In genomic region chrX:164035401-164035800, GRCm38 (mm10) we compare ENCODE assay signal across 23 mouse cellular contexts. TPM values are rescaled to one million over a fixed set of nuclear protein-coding genes. Genes with fewer than 3 reads are reported as not detected.
A peak's percentile ranks its signal among the peaks of the same experiment; 100 is the strongest.
DNase-seq lines count a peak whose midpoint lies in the region; ATAC-seq and TF ChIP-seq lines count a peak whose summit lies in the region.
"Had no signal": no experiment of that assay in that cellular context is flagged by ENCODE, and none has a peak within 500 bp of the region (broad histone marks: within the 10 kb centered on the region; RNA-seq: fewer than 3 reads in every experiment).

No protein-coding gene starts in this region.

- H3K27ac ChIP-seq in kidney, adult 2 months (ENCODE audit: insufficient read depth, low read depth, low read length): peak overlapping the region; percentile 76
- no peak overlapping the region for H3K27ac ChIP-seq in kidney, embryonic 14.5 days (ENCODE audit: low read depth, low read length)
- H3K27ac ChIP-seq in liver, adult 2 months (replicated peaks; ENCODE audit: insufficient read depth, low read depth, low read length): no peak overlapping the region
- no peak overlapping the region for H3K27ac ChIP-seq in liver, postnatal 0 days (ENCODE audit: low read depth)

- DNase-seq in kidney, adult 2 months: peak; percentile 52
- no peak for DNase-seq in kidney, adult 11 months
- DNase-seq in kidney, adult 9 months: peak; percentile 50
- DNase-seq in liver, adult 2 months (ENCODE audit: extremely low read depth, low read depth, low spot score): peak; percentile 63
- no peak for DNase-seq in liver, postnatal 0 days
- DNase-seq: adrenal gland, adult 2 months; adrenal gland, adult 8-10 months; adrenal gland, postnatal 10 days; adrenal gland, postnatal 14 days; adrenal gland, postnatal 25 days; adrenal gland, postnatal 36 days; B cell, adult 2 months; cerebellum, adult 11 months; cerebellum, adult 11-12 months; cerebellum, adult 18-20 months had no signal

- peaks cover 2% of the 10 kb centered on the region; the same call in 1 of the 2 replicates for H3K4me1 ChIP-seq in kidney, adult 2 months (ENCODE audit: control insufficient read depth, insufficient read depth, low read length)
- no peaks in the 10 kb centered on the region for H3K4me1 ChIP-seq in kidney, embryonic 14.5 days (ENCODE audit: control insufficient read depth, insufficient read depth, low read length)
- H3K4me1 ChIP-seq in liver, adult 2 months (ENCODE audit: control insufficient read depth, insufficient read depth, low read length): no peaks in the 10 kb centered on the region
- H3K4me1 ChIP-seq in liver, postnatal 0 days (ENCODE audit: insufficient read depth): no peaks in the 10 kb centered on the region

- no peak for ATAC-seq in kidney, embryonic 14.5 days (ENCODE audit: low FRiP score, low TSS enrichment)
- no peak for ATAC-seq in liver, postnatal 0 days
- ATAC-seq: activated CD4-positive, CD25-positive, alpha-beta regulatory T cell, adult 4 months; CD4-positive, CD25-positive, alpha-beta regulatory T cell, adult 4 months; Patski had no signal

- no peaks in the 10 kb centered on the region for H3K27me3 ChIP-seq in kidney, adult 2 months (replicated peaks; ENCODE audit: control insufficient read depth, insufficient read depth, low read length)
- no peaks in the 10 kb centered on the region for H3K27me3 ChIP-seq in kidney, embryonic 14.5 days (ENCODE audit: control insufficient read depth, insufficient read depth, low read length)
- no peaks in the 10 kb centered on the region for H3K27me3 ChIP-seq in liver, adult 2 months (ENCODE audit: control insufficient read depth, insufficient read depth, low read length)
- H3K27me3 ChIP-seq in liver, postnatal 0 days (ENCODE audit: insufficient read depth, low read length): no peaks in the 10 kb centered on the region
- H3K27me3 ChIP-seq: CH12.LX had no signal

- TF ChIP-seq POLR2A in kidney, adult 2 months (IDR thresholded peaks at IDR 0.05; ENCODE audit: low read depth, low read length): no peak
- TF ChIP-seq POLR2A in liver, adult 2 months (IDR thresholded peaks at IDR 0.05; ENCODE audit: extremely low read depth, insufficient read depth, low read length): no peak

- no peaks in the 10 kb centered on the region for H3K36me3 ChIP-seq in kidney, adult 2 months (ENCODE audit: control insufficient read depth, insufficient read depth, low read length)
- no peaks in the 10 kb centered on the region for H3K36me3 ChIP-seq in kidney, embryonic 14.5 days (ENCODE audit: control insufficient read depth, insufficient read depth, low read length)
- no peaks in the 10 kb centered on the region for H3K36me3 ChIP-seq in liver, adult 2 months (ENCODE audit: control insufficient read depth, insufficient read depth, low read length)
- H3K36me3 ChIP-seq in liver, postnatal 0 days (replicated peaks; ENCODE audit: insufficient read depth, low read length): no peaks in the 10 kb centered on the region
- H3K36me3 ChIP-seq: G1E had no signal

- H3K4me3 ChIP-seq in kidney, adult 2 months (ENCODE audit: insufficient read depth, low read depth, low read length): no peak overlapping the region
- H3K4me3 ChIP-seq in kidney, embryonic 14.5 days (ENCODE audit: low read length): no peak overlapping the region
- no peak overlapping the region for H3K4me3 ChIP-seq in liver, adult 2 months (ENCODE audit: insufficient read depth, low read depth, low read length)
- no peak overlapping the region for H3K4me3 ChIP-seq in liver, postnatal 0 days (ENCODE audit: low read depth, low read length)

- no peaks in the 10 kb centered on the region for H3K9me3 ChIP-seq in kidney, embryonic 14.5 days (ENCODE audit: control insufficient read depth, low read length)
- no peaks in the 10 kb centered on the region for H3K9me3 ChIP-seq in liver, postnatal 0 days (ENCODE audit: low read length)
- H3K9me3 ChIP-seq: G1E had no signal

- TF ChIP-seq CTCF in kidney, adult 2 months (conservative IDR thresholded peaks at IDR 0.05; ENCODE audit: insufficient read depth, insufficient read length, low read depth, low read length): no peak
- no peak for TF ChIP-seq CTCF in liver, adult 2 months (IDR thresholded peaks at IDR 0.05; ENCODE audit: low read depth, low read length)
- no peak for TF ChIP-seq CTCF in liver, postnatal 0 days (IDR thresholded peaks at IDR 0.05; ENCODE audit: low read depth)

- TF ChIP-seq EP300 in liver, postnatal 0 days (IDR thresholded peaks at IDR 0.05; ENCODE audit: low read depth): no peak

- H3K9ac ChIP-seq in kidney, embryonic 14.5 days (ENCODE audit: low read depth, low read length): no peak overlapping the region
- no peak overlapping the region for H3K9ac ChIP-seq in liver, adult 2 months (ENCODE audit: low read depth, low read length)
- no peak overlapping the region for H3K9ac ChIP-seq in liver, postnatal 0 days (replicated peaks)

- no peak overlapping the region for H3K4me2 ChIP-seq in kidney, embryonic 14.5 days (replicated peaks; ENCODE audit: low read depth, low read length)
- no peak overlapping the region for H3K4me2 ChIP-seq in liver, postnatal 0 days (ENCODE audit: low read depth, low read length)

- WGBS in kidney, adult 2 months: 69% methylated on average over 2 of the region's 2 CpGs
- 80% methylated on average over 2 of the region's 2 CpGs for WGBS in kidney, embryonic 14.5 days
- WGBS in liver, adult 2 months: 57% methylated on average over 2 of the region's 2 CpGs
- 72% methylated on average over 2 of the region's 2 CpGs for WGBS in liver, postnatal 0 days (ENCODE audit: insufficient replicate concordance)

- H3K79me2 ChIP-seq in liver, adult 2 months (ENCODE audit: control insufficient read depth, insufficient read depth, low read length): no peaks in the 10 kb centered on the region

RNA-seq across cellular contexts. Expression of gene Car5b, which starts 7.6 kb away (rescaled TPM):
- polyA plus RNA-seq in kidney, adult 2 months (2012; rRNA removed): 45.6 and 49.1 TPM in 2 replicates
- polyA plus RNA-seq in kidney, embryonic 14.5 days (2014; fragmentation: Nextera tagmentation; extraction: Ambion mirVana): 0.86 and 1.3 TPM in 2 replicates
- 2.1 and 2.9 TPM in 2 replicates for total RNA-seq in liver, adult 2 months (2014; rRNA removed)
- 0.91 and 1.2 TPM in 2 replicates for polyA plus RNA-seq in liver, adult 2 months (2012; rRNA removed)
- polyA plus RNA-seq in liver, postnatal 0 days (2015; fragmentation: Nextera tagmentation; extraction: Ambion mirVana): 0.11 and 0.19 TPM in 2 replicates
- polyA plus RNA-seq: G1E had no signal

RNA-seq across cellular contexts. Expression of gene Siah1b, which starts 40.9 kb away (rescaled TPM):
- 5.9 and 6.7 TPM in 2 replicates for polyA plus RNA-seq in kidney, adult 2 months (2012; rRNA removed)
- 35.9 and 36.7 TPM in 2 replicates for polyA plus RNA-seq in kidney, embryonic 14.5 days (2014; fragmentation: Nextera tagmentation; extraction: Ambion mirVana)
- 0.83 and 1.3 TPM in 2 replicates for total RNA-seq in liver, adult 2 months (2014; rRNA removed)
- 2.0 and 2.2 TPM in 2 replicates for polyA plus RNA-seq in liver, adult 2 months (2012; rRNA removed)
- polyA plus RNA-seq in liver, postnatal 0 days (2015; fragmentation: Nextera tagmentation; extraction: Ambion mirVana): 6.8 and 7.9 TPM in 2 replicates

RNA-seq across cellular contexts. Expression of gene Cltrn, which starts 53.2 kb away (rescaled TPM):
- polyA plus RNA-seq in kidney, adult 2 months (2012; rRNA removed): 171 and 274 TPM in 2 replicates
- 29.7 and 31.0 TPM in 2 replicates for polyA plus RNA-seq in kidney, embryonic 14.5 days (2014; fragmentation: Nextera tagmentation; extraction: Ambion mirVana)
- total RNA-seq in liver, adult 2 months (2014; rRNA removed): 0.40 TPM in 1 of 2 replicates, not detected in the other
- polyA plus RNA-seq in liver, adult 2 months (2012; rRNA removed): not detected in 2 replicates
- polyA plus RNA-seq in liver, postnatal 0 days (2015; fragmentation: Nextera tagmentation; extraction: Ambion mirVana): 5.3 and 6.2 TPM in 2 replicates
- total RNA-seq: adrenal gland, adult 8-10 months; adrenal gland, postnatal 14 days; adrenal gland, postnatal 25 days; adrenal gland, postnatal 36 days; CH12.LX; ES-E14 had no signal
- polyA plus RNA-seq: activated CD4-positive, CD25-positive, alpha-beta regulatory T cell, adult 4 months; adrenal gland, adult 2 months; C2C12; CD4-positive, CD25-positive, alpha-beta regulatory T cell, adult 4 months; Patski had no signal

Comparison
In these comparisons a context has a peak if more than half of its experiments do, and no peak if none do; other contexts are left out.
1. DNase-seq: peak in kidney, adult 2 months (single experiment), kidney, adult 9 months (single experiment) and liver, adult 2 months (single experiment); none in kidney, adult 11 months (single experiment) and liver, postnatal 0 days (single experiment).
2. RNA of gene Car5b, which starts 7.6 kb away (polyA plus RNA-seq): 45.6 to 49.1 TPM in kidney, adult 2 months; 0.86 to 1.3 TPM in kidney, embryonic 14.5 days, 0.91 to 1.2 TPM in liver, adult 2 months and 0.11 to 0.19 TPM in liver, postnatal 0 days; every median in the first group is over 10 times any median in the second.